Mouse (Mus musculus): ENCODE data around the gene Sfta2.

The Sfta2 gene

DNA sequence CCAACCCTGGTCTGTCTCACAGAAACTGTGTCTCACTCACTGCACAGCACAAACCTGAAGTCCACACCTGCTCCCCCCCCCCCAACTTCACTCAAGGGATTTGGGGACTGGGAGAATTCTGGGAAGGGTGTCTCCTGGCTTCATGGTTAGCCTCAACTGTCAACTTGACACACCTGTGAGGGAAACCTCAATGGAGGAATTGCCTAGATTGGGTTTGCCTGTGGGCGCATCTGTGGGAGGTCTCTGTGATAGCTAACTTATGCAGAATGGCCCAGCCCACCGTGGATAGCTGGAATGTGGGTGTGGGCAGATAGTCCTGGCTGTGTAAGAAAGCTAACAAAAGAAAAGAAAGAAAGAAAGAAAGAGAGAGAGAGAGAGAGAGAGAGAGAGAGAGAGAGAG is at the start of gene Sfta2:
Sfta2 (plus strand) TSS at position 301 of the 400 bp plus-strand sequence.
- CTCF ChIA-PET = interaction anchor here (0.6 kb wide), 1 partner anchor 201 kb away, joined by 7 read pairs; no protein-coding TSS in a partner anchor

DNA sequence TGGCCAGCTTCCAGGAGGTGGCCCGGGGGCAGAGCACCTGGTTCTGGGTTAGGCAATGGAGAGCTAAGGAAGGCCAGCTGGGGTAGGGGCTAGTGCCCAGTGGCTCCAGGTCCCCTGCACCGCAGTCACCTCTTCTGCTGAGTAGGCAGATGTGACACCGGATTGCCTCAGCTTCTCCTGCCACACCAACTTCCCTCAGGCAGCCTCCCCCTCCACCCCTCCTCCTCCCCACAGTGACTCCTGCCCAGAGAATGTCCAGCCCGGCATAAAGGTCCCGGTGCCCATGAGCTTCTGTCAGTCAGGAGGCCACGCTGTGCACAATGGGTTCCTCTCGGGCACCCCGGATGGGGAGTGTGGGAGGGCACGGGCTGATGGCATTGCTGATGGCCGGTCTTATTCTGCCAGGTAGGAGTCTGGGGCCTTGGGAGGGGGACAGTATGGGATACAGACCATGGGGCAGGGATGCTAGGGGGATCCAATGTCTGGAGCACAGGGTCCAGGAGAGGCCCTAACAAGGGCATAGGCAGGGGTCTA is 49.4 kb upstream of the Sfta2 start, which contains the start of gene Cdsn:
Cdsn (plus strand) TSS at position 248 of the 534 bp plus-strand sequence.
- CTCF ChIA-PET = no interaction called here

DNA sequence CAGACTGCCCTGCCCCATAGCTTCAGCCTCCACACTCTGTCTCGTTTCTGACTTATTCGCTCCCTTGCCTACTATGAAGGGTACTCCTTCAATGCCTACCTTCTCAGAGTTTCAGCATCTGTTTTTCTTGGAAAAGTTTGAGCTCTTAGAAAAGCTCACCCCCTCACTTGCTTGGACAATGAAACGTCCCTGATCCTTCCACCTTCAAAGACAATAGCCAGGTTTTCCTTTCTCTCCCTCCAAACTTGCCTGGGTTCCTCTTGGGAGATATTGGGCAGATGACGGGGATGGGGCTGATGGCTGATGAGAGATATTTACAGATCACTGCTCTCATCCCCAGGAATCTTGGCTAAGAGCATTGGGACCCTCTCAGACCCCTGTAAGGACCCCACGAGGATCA is 47.0 kb upstream of the Sfta2 start:
- CTCF ChIA-PET = interaction anchor here (0.5 to 0.6 kb wide), 2 partner anchors 117 to 1042 kb away, joined by 3 to 9 read pairs; no protein-coding TSS in a partner anchor

DNA sequence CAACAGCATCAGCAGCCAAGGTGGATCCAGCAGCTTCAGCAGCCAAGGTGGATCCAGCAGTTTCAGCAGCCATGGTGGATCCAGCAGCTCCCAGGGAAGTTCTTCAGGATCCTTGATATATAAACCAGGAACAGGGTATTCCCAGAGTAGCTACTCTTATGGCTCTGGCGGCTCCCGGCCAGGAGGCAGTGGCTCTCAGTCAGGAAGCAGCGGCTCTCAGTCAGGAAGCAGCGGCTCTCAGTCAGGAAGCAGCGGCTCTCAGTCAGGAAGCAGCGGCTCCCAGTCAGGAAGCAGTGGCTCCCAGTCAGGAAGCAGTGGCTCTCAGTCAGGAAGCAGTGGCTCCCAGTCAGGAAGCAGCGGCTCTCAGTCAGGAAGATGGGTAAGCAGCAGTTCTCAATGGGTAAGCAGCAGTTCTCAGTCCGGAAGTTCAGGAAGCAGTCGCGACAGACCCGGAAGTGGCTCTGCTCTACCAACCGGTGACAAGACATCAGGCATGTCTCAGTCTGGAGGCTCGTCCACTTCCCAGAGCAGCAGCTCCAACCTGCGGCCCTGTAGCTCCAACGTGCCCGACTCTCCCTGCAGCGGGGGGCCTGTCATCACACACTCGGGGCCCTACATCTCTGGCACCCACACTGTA is 46.5 kb upstream of the Sfta2 start:
- CTCF ChIA-PET = interaction anchor here (0.6 kb wide), 1 partner anchor 1043 kb away, joined by 3 read pairs; no protein-coding TSS in a partner anchor

DNA sequence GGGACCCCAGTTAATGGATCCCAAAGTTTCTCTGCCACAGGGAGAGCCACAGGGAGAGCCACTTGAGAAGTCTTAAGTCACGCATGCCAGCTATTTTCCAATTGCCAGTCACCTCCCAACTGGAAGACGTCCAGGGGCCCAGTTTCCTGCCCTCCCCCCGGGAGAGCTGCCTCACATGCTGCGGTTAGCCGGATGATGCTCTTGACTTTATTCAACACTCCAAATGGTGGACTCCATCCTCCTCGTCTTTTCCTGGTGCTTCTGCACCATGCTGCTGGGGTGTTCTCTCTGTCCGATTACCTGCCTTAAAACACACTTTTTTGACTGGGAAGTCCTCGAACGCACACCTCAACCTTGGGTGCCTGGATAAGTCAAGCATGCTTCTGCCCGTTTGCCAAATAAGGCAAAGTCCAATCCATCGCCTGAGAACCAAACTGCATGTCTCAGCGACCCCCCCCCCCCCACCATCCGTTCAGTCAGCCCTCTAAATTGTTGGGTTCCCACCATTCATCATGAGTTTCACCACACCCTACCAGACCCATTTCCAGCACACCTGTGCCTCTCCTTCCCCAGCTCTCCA is 45.1 kb upstream of the Sfta2 start:
- CTCF ChIA-PET = no interaction called here

DNA sequence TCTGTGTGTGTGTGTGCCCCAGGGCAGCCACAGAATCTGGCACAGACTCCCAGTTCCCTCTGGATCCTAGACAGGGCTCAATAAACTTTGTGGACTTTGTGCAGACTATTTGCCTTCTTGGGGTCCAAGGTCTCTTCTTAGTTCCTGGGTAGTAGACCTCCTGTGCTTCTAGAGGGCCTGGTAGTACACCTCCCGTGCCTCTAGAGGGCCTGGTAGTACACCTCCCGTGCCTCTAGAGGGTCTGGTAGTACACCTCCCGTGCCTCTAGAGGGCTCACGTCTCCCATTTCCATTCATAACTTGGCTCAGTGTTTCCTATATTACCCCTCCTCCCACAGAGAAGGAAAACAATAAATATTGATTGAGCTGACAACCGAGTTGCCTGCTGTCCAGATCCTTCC is 44.5 kb upstream of the Sfta2 start:
- CTCF ChIA-PET = no interaction called here

DNA sequence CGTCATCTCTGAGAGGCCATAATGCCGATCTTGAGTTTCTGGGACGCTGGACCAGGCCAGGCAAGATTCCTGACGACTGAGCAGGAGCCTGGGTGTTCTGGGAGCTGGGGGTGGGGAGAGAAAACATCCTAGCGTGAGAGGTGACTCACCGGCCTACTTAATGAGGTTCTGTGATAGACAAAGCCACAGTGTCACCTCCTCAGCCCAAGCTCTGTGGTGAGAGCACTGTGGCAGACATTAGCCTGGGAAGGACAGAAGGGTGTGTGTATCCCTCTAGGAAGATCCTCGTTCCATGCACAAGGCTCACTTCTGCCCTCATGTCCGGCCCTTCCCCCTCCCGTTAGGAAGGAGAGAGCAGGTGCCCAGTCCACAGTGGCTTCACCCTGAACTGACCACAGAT is 44.0 kb upstream of the Sfta2 start:
- CTCF ChIA-PET = no interaction called here

DNA sequence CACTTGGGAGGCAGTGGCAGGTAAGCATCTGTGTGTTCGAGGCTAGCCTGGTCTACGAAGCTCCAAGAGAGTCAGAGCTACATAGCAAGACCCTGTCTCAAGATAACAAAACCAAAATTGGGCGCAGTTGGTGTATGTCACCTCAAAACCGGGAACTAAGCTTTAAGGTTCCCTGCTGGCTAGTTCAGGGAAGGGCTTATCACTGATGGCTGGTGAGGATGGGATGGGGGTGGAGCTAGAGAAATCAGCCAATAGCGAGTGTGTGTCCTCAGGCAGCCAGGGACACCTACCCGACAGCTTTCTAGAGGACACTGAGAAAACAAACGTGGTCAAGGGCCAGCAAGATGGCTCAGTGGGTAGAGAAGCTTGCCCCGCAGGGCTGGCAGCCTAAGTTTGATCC is 43.1 kb upstream of the Sfta2 start:
- CTCF ChIA-PET = no interaction called here

DNA sequence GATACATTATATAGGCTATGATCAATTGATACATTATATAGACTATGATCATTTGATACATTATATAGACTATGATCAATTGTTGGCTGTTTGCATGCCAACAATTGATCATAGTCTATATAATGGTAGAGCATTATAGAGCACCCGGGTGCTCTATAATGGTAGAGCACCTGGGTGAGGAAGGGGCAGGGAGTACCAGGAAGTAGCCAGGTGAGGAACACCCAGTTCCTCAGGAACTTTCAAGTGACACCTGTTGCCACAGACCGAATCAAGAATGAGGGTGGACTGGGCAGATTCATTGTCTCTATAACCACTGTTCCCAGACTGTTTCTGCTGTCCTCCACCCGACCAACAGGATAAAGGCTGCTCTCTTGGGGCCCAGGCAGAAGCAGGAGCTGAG is 34.2 kb upstream of the Sfta2 start, which contains the start of gene 2300002M23Rik:
2300002M23Rik (plus strand) TSS at position 301 of the 400 bp plus-strand sequence.
- CTCF ChIA-PET = no interaction called here

DNA sequence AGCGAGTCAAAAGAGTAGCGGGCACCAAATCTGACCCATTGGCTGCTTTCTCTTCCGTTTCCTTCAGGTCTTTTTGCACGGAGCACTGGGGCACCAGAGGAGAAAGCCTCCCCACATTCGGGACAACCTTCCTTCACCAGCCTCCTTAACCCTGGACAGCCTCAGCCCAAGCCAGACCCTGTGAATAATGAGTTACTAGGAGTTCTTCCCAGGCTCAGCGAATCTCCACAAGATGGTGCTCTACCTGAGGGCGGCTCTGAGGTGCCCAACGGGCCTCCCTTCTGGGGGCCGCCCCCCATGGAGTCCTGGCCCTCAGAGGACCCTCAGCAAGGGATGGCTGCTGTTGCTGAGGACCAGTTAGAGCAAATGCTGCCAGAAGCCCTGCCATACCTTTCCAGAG is 33.6 kb upstream of the Sfta2 start:
- CTCF ChIA-PET = no interaction called here

DNA sequence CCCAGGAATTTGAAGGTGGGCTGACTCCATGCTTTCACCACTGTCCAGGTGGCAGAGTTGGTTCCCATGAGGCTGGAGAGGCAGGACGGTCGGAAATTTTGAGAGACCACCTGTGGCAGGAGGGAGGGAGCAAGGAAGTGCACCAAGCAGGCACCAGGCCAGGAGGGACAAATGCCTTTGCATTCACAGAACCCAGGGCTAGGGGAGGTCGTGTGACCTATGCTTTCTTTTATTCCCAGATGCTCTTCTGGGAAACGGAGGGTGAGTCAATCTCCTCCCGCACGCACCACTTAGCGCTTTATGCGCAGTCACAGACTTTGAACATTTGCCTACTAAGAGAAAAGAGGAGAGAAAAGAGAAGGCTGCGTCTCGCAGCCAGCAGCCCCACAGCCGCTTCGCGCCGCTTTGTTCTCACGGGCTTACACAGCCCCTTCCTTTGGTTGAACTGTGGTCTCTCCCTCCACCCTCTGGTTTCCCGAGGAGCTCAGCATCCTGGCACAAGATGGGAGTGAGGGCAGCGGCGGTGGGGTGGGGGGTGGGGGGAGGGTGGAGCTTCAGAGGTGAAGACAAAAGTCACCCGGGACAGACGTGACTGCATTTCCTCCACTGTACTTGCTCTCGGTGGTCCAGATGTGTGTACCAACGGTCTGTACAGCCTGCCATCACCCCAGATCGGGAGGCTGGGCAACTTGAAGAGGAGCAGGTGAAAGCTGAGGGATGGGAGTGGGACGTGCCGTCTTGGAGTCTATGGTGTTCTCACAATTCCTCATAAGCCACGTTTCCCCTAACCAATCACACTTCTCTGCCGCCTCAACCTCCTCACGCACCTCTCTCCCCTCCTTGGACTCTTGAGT is 32.0 kb upstream of the Sfta2 start:
- CTCF ChIA-PET = interaction anchor here (1.1 kb wide), 1 partner anchor 11 kb away, joined by 3 read pairs; no protein-coding TSS in a partner anchor

DNA sequence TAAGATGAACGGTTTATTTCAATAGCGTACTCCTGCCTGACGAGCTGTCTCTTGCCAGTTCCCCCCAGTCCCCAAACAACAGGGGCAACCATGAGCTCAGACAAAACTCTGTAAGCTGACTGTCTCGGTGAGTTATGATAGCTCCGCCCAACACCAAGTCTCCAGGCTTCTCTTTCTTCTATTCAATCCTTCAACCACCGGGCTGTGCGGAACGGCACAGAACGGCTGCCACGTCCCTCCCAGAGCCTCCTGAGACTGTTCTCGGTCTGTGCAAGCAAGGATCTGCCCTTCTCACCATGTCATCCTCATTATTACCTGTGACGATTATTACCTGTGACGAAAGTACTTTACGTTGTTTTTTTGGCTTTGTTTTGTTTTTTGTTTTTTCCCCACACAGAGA is 30.5 kb upstream of the Sfta2 start:
- CTCF ChIA-PET = no interaction called here

DNA sequence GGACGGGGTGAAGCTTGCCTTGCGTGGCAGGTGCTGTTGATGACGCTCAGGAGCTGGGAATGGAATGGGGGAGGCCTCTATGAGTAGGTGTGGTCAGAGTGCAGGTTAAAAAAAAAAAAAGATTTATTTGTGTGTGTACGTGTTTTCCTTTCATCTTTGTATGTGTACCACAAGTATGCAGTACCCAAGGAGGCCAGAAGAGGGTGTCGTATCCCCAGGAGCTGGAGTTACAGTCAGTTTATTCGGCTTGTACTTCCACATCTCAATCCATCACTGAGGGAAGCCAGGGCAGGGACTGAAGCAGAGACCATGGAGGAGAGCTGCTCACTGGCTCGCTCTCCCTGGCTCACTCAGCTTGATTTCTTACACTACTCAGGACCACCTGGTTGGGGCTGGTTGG is 29.9 kb upstream of the Sfta2 start:
- CTCF ChIA-PET = no interaction called here

DNA sequence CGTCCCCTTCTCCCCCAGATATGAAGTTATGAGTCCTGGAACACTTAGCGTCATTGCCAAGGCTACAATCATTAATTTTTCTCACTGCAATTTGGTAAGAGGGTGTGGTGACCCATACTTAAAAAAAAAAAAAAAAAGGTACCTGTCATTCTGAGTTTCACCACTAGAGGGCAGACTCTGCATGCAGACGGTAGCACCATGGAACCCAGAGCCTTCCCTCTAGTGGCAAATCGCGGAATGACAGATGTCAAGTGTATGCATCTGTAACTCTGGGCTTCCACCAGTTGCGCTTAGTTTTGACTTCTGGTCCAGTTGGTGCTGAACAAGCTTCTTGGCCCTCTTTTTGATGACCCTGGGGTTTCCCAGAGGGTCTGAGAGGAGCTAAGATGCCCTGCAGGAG is 23.1 kb upstream of the Sfta2 start:
- CTCF ChIA-PET = no interaction called here

DNA sequence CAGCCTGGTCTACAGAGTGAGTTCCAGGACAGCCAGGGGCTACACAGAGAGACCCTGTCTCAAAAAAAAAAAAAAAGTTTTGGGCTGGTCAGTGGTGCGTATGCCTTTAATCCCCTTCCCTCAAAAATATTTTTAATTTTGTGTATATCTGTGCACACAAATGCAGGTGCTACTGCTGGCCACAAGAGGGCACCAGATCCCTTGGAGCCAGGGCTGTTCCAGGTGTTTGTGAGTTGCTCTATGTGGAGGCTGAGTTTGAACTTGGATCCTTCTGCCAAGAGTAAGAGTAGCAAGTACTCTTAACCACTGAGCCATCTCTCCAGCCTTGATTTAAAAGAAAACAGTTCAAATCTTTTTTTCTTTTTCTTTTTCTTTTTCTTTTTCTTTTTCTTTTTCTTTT is 18.4 kb upstream of the Sfta2 start:
- CTCF ChIA-PET = no interaction called here

DNA sequence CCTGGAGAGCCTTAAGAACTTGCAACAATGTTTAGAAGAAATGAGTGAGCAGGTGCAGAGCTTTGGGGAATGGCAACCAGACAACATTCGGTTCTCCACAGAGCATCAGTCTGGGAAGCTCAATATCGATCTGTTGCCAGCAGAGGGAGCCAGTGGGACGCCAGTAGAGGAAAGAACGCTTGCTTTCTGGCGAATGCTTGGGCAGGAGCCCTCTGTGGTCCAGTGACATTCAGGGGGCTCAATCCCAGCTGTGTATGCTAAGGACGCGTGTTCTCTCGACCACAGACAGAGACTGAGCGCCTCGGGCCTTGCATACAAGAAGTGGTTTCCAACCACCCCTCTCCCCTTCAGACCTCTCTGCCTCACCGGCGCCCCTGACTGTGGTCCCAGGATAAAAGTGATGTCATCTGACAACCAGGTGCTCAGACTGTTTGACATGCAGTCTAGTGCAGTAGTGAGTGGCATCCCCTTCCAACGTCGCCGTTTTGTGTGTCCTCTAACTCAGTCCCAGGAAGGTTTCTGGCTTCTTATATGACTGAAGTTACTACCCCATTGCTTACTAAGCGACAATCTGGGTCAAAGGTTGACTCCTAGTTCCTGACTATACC is 16.9 kb upstream of the Sfta2 start:
- CTCF ChIA-PET = no interaction called here

DNA sequence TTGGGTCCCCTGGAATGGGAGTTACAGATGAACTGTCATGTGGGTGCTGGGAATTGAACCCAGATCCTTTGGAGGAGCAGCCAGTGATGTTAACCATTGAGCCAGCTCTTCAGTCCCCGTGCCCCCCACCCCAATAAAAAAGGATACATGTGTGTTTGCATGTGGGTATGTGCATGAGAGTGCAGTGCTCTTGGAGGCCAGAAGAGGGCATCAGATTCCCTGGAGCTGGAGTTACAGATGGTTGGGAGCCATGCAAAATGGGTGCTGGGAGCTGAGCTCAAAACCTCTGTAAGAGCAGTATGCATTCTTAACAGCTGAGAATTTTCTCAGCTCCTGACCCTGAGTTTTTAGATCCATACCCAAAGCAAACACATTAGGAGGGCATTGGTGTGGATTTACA is 14.1 kb upstream of the Sfta2 start:
- CTCF ChIA-PET = interaction anchor here (0.6 kb wide), 1 partner anchor 12 kb away, joined by 3 read pairs; no protein-coding TSS in a partner anchor

DNA sequence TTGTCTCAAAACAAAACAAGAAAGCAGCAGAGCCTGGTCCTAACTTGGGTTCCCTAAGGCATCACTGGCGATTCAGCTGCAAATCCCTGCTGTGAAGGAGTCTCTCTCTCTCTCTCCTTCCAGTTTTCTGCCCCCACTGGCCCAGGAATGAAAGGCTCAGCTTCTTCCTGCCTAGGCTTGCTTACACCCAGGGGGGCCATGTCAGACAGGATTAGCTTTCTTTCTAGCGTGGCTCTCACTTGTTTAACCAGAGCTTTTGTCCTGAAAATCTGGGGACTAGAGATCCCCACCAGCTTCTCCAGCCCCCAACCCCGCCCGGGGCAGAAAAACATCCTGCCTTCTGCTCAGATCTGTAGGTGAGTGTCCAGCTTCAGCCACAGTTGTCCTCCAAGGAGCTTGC is 13.0 kb upstream of the Sfta2 start:
- CTCF ChIA-PET = interaction anchor here (0.7 kb wide), 1 partner anchor 157 kb away, joined by 3 read pairs; no protein-coding TSS in a partner anchor

DNA sequence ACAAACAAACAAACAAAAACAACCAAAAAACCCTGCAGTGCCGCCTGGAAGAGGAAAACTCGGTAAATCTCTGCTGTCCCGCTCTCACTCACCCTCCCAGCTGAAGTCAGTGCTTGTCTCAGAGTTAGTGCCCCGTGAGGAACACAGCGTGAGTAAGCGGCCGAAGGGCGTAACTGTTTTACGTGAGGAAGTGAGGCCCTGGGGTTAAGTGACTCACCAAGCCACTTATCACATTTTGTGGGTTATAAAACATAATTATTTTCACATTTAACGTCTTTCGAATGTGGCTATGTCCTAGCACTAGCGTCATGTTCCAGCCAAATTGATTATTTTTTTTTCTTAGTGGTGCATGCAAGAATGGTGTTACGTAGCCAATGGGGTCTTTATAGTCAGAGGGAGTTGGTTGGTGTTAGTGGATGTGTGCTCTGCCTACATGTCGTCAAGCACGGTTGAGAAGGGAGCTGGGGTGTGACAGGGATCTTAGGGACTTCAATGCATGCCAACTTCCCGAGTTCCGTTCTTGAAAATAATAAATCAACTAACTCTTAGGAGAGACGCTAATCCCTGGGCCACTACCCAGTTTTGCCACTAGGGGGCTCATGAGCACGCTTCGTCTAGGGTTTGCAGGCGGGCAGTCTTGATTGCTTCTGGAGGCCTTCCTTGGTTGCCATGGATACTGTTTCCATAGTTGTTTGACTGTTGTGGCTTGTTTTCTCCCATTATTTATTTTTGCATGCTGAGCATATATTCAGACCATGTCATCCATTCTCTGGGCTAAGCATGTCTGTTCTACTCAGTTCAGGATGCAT is 10.7 kb upstream of the Sfta2 start:
- CTCF ChIA-PET = no interaction called here

DNA sequence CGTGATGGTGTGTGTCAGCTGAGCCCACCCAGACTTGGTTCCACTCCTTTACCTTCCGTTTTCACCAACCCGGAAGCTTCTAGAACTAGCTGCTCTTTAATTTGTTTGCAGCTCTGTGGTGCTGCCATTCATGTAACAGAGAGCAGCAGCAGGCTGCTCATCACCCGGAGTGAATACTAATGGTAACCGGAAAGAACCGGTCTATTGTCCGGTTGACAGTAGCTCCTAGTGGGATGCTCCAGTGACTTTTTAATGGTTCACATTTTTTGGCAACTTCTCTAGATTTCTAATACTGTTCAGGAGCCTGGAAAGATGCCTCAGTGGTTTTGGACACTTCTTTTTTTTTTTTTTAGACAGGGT is 10.2 kb upstream of the Sfta2 start:
- CTCF ChIA-PET = interaction anchor here (0.6 kb wide), 1 partner anchor 42 kb away, joined by 4 read pairs; no protein-coding TSS in a partner anchor

DNA sequence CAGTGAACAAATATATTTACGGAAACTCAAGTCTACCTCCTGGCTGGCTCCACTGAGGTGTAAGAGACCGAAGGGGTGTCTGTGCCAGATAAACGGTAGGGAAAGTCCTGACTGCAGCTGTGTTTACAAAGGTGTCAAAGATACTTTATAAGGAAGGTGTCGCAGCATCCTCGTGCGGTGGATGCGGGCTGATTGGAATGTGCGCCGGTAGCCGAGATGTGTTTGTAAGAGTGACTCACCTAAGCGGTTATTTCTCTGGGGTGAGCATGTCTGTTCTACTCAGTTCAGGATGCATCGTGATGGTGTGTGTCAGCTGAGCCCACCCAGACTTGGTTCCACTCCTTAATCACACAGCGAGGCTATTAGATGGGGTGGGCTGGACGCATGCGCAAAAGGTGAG is 9.6 kb upstream of the Sfta2 start:
- CTCF ChIA-PET = interaction anchor here (0.6 kb wide), 1 partner anchor 42 kb away, joined by 4 read pairs; no protein-coding TSS in a partner anchor
